8 mouse cellular contexts compared by ENCODE assay signal in the genomic region with DNA sequence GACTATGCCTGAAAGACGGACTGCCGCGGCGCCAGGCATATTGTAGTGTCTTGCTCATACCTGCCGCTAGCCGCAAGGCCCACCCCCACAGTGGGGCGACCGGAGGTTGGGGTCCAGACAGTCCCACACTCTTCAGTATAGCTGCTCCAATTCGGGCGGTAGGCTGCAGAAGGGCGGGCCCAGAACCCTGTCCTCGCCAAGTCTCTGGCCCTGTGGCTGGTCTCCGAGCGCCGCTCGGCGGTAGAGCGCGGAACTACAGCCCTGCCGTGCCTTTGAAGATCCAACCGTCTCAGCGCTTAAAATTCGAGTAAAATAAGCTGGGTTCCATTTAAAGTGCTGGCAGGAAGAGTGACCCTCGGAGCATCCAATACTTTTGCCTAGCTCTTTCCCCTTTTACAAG. TPM values are rescaled to one million over a fixed set of nuclear protein-coding genes. Genes with fewer than 3 reads are reported as not detected.
DNase-seq lines count a peak whose midpoint lies in the region; ATAC-seq and TF ChIP-seq lines count a peak whose summit lies in the region.

A gene (minus strand): TSS at position 179 of the 400 bp plus-strand sequence.

- WGBS in forebrain, embryonic 13.5 days = 5% methylated on average over 24 of the region's 24 CpGs
- WGBS in heart, postnatal 0 days = 2% methylated on average over 24 of the region's 24 CpGs
- WGBS in liver, embryonic 15.5 days (ENCODE audit: insufficient replicate concordance) = 3% methylated on average over 24 of the region's 24 CpGs
- 6% methylated on average over 24 of the region's 24 CpGs for WGBS in neural tube, embryonic 14.5 days

- H3K9ac ChIP-seq in forebrain, embryonic 13.5 days = no peak within 1 kb of the TSS
- H3K9ac ChIP-seq in heart, postnatal 0 days (replicated peaks; ENCODE audit: low read depth, low read length) = no peak within 1 kb of the TSS
- H3K9ac ChIP-seq in liver, embryonic 15.5 days = no peak within 1 kb of the TSS
- 0 out of 2 replicates have a peak within 1 kb of the TSS, but pooled peaks have one; percentile 28 for H3K9ac ChIP-seq in neural tube, embryonic 14.5 days (replicated peaks; ENCODE audit: low read depth, low read length)

- peak within 1 kb of the TSS; percentile 48 for H3K4me2 ChIP-seq in forebrain, embryonic 13.5 days
- peak within 1 kb of the TSS; percentile 30 for H3K4me2 ChIP-seq in heart, postnatal 0 days (ENCODE audit: low read depth, low read length)
- H3K4me2 ChIP-seq in liver, embryonic 15.5 days = no peak within 1 kb of the TSS
- H3K4me2 ChIP-seq in neural tube, embryonic 14.5 days (ENCODE audit: low read depth, low read length) = peak within 1 kb of the TSS; percentile 30; the same call in 1 of the 2 replicates

- no peaks in the 10 kb centered on the region for H3K36me3 ChIP-seq in forebrain, embryonic 13.5 days (ENCODE audit: poor library complexity, severe bottlenecking)
- H3K36me3 ChIP-seq in heart, postnatal 0 days (replicated peaks; ENCODE audit: control insufficient read depth, insufficient read depth, low read length) = peaks cover 6% of the 10 kb centered on the region
- no peaks in the 10 kb centered on the region for H3K36me3 ChIP-seq in liver, embryonic 15.5 days (replicated peaks)
- no peaks in the 10 kb centered on the region for H3K36me3 ChIP-seq in neural tube, embryonic 14.5 days (ENCODE audit: control insufficient read depth, insufficient read depth, low read length)

- no peak within 1 kb of the TSS for H3K27ac ChIP-seq in forebrain, embryonic 13.5 days
- H3K27ac ChIP-seq in heart, postnatal 0 days (ENCODE audit: low read depth) = no peak within 1 kb of the TSS
- no peak within 1 kb of the TSS for H3K27ac ChIP-seq in liver, embryonic 15.5 days (replicated peaks)
- H3K27ac ChIP-seq in neural tube, embryonic 14.5 days (ENCODE audit: low read depth, low read length) = no peak within 1 kb of the TSS

- peak within 1 kb of the TSS; percentile 20 for H3K4me3 ChIP-seq in forebrain, embryonic 13.5 days
- no peak within 1 kb of the TSS for H3K4me3 ChIP-seq in heart, postnatal 0 days (ENCODE audit: low read depth, low read length)
- H3K4me3 ChIP-seq in liver, embryonic 15.5 days (replicated peaks) = no peak within 1 kb of the TSS
- H3K4me3 ChIP-seq in neural tube, embryonic 14.5 days (ENCODE audit: low read depth, low read length) = no peak within 1 kb of the TSS

- ATAC-seq in forebrain, embryonic 13.5 days = peak; percentile 85
- ATAC-seq in heart, postnatal 0 days (ENCODE audit: insufficient read depth, low read depth) = peak; percentile 66
- 0 out of 2 replicates have a peak, but pooled peaks have one; percentile 25 for ATAC-seq in liver, embryonic 15.5 days (ENCODE audit: insufficient read depth)
- ATAC-seq in neural tube, embryonic 14.5 days (ENCODE audit: low read depth) = peak; percentile 72

- peaks cover 36% of the 10 kb centered on the region for H3K27me3 ChIP-seq in forebrain, embryonic 13.5 days
- peaks cover 8% of the 10 kb centered on the region; the same call in 1 of the 2 replicates for H3K27me3 ChIP-seq in heart, postnatal 0 days (ENCODE audit: control insufficient read depth, insufficient read depth, low read length)
- H3K27me3 ChIP-seq in liver, embryonic 15.5 days = peaks cover 86% of the 10 kb centered on the region
- H3K27me3 ChIP-seq in neural tube, embryonic 14.5 days (ENCODE audit: control insufficient read depth, insufficient read depth, low read length) = 0 out of 2 replicates have a peak, but pooled peaks cover 2% of the 10 kb centered on the region

- peak; percentile 61 to 79 for DNase-seq in CD8-positive naive resting alpha-beta T cell, adult 2 months (ENCODE audit: low read depth in 2 of 2, low spot score in 2 of 2)
- DNase-seq in c-Kit-positive CD71-positive TER-119-negative erythroid progenitor cells, embryonic 14.5 days (ENCODE audit: low read depth) = peak; percentile 44
- DNase-seq in heart, postnatal 0 days (ENCODE audit: low spot score) = peak; percentile 49
- peak; percentile 79 to 91 for DNase-seq in kidney, postnatal 36 days
- peak; percentile 68 for DNase-seq in testis, postnatal 14 days (ENCODE audit: low spot score)

- peaks cover 4% of the 10 kb centered on the region; the same call in 1 of the 2 replicates for H3K4me1 ChIP-seq in forebrain, embryonic 13.5 days
- H3K4me1 ChIP-seq in heart, postnatal 0 days (ENCODE audit: control insufficient read depth, insufficient read depth) = no peaks in the 10 kb centered on the region
- peaks cover 6% of the 10 kb centered on the region; the same call in 1 of the 2 replicates for H3K4me1 ChIP-seq in liver, embryonic 15.5 days (replicated peaks)
- H3K4me1 ChIP-seq in neural tube, embryonic 14.5 days (ENCODE audit: control insufficient read depth, insufficient read depth, low read length) = no peaks in the 10 kb centered on the region

- no peak for TF ChIP-seq EP300 in heart, postnatal 0 days (IDR thresholded peaks at IDR 0.05; ENCODE audit: low read depth)

- H3K9me3 ChIP-seq in forebrain, embryonic 13.5 days (replicated peaks) = no peaks in the 10 kb centered on the region
- no peaks in the 10 kb centered on the region for H3K9me3 ChIP-seq in heart, postnatal 0 days (replicated peaks; ENCODE audit: control insufficient read depth, low read length)
- H3K9me3 ChIP-seq in liver, embryonic 15.5 days (replicated peaks) = no peaks in the 10 kb centered on the region
- no peaks in the 10 kb centered on the region for H3K9me3 ChIP-seq in neural tube, embryonic 14.5 days (ENCODE audit: control insufficient read depth, low read length)

- TF ChIP-seq CTCF in heart, postnatal 0 days (IDR thresholded peaks at IDR 0.05; ENCODE audit: low read depth) = peak; percentile 97

RNA-seq across cellular contexts. Expression of the gene that starts here (rescaled TPM):
- 0.18 TPM in 1 of 2 replicates, not detected in the other for polyA plus RNA-seq in forebrain, embryonic 13.5 days (2015; fragmentation: Nextera tagmentation; extraction: Ambion mirVana)
- not detected in 2 replicates for total RNA-seq in heart, postnatal 0 days (2014; rRNA removed; ENCODE audit: low replicate concordance)
- 0.30 and 0.56 TPM in 2 replicates for polyA plus RNA-seq in heart, postnatal 0 days (2015; fragmentation: Nextera tagmentation; extraction: Ambion mirVana)
- not detected in 2 replicates for polyA plus RNA-seq in liver, embryonic 15.5 days (2015; fragmentation: Nextera tagmentation; extraction: Ambion mirVana)
- 0.09 and 0.26 TPM in 2 replicates for polyA plus RNA-seq in neural tube, embryonic 14.5 days (2014; fragmentation: Nextera tagmentation; extraction: Ambion mirVana)

Comparison
In these comparisons a context has a peak if more than half of its experiments do, and no peak if none do; other contexts are left out.
1. Peak in ATAC-seq, H3K4me3 ChIP-seq and H3K4me2 ChIP-seq in forebrain, embryonic 13.5 days; RNA of the gene not detected or under 1 TPM.
2. Peak in DNase-seq, ATAC-seq and H3K4me2 ChIP-seq in heart, postnatal 0 days; RNA of the gene not detected or under 1 TPM.
3. Peak in ATAC-seq in liver, embryonic 15.5 days; RNA of the gene not detected or under 1 TPM.
4. Peak in ATAC-seq, H3K9ac ChIP-seq and H3K4me2 ChIP-seq in neural tube, embryonic 14.5 days; RNA of the gene not detected or under 1 TPM.
5. ATAC-seq: peak in every context shown above with its lines; median percentile 85 in forebrain, embryonic 13.5 days; 72 in neural tube, embryonic 14.5 days; 66 in heart, postnatal 0 days; 25 in liver, embryonic 15.5 days.